Mouse (Mus musculus) liver, embryonic 14 days (tissue): ENCODE data around the gene Cactin. TPM values are rescaled to one million over a fixed set of nuclear protein-coding genes. Genes with fewer than 3 reads are reported as not detected.

Experiments
- polyA plus RNA-seq: library from polyadenylated mRNA; depleted of rRNA; stranded (reverse); fragments of >200 nt; gene quantifications from 2 replicates; pipeline ENCODE4 v1.2.3, GENCODE M21; 2012; rRNA removed

The Cactin gene
- 23.1 and 24.3 TPM in 2 replicates for polyA plus RNA-seq

GRCm38 (mm10) chr10:81320550-81321347 lies at the start of gene Cactin:
Gene Cactin, plus strand, starts transcription at chr10:81321103.

GRCm38 (mm10) chr10:81291511-81292104 lies 29.3 kb upstream of the Cactin start, which contains the start of gene Tjp3:
Gene Tjp3, minus strand, starts transcription at chr10:81291581.

GRCm38 (mm10) chr10:81292554-81293333 lies 28.2 kb upstream of the Cactin start, which contains the start of gene Pip5k1c:
Gene Pip5k1c, plus strand, starts transcription at chr10:81292963.

GRCm38 (mm10) chr10:81328386-81328785 lies 7.5 kb downstream of the Cactin start, which contains the start of gene Tbxa2r:
Gene Tbxa2r, plus strand, starts transcription at chr10:81328731.

GRCm38 (mm10) chr10:81342686-81343505 lies 22.0 kb downstream of the Cactin start, which contains the start of gene Gipc3:
Gene Gipc3, minus strand, starts transcription at chr10:81343266.

GRCm38 (mm10) chr10:81350351-81351063 lies 29.6 kb downstream of the Cactin start, which contains the start of gene Hmg20b:
Gene Hmg20b, minus strand, starts transcription at chr10:81350480.

GRCm38 (mm10) chr10:81356991-81357844 lies 36.3 kb downstream of the Cactin start, which contains the start of gene Mfsd12:
Gene Mfsd12, plus strand, starts transcription at chr10:81357491.

GRCm38 (mm10) chr10:81365672-81366476 lies 45.0 kb downstream of the Cactin start, which contains the start of gene 4930404N11Rik:
Gene 4930404N11Rik, minus strand, starts transcription at chr10:81365816.

Other genes starting within 250 kb of the Cactin start
- 10.0 and 12.8 TPM in 2 replicates for gene Creb3l3, start 222.2 kb upstream of the Cactin start, polyA plus RNA-seq
- gene Map2k2, start 215.2 kb upstream of the Cactin start, polyA plus RNA-seq, result 48.6 and 59.6 TPM in 2 replicates
- gene Zbtb7a, start 185.9 kb upstream of the Cactin start, polyA plus RNA-seq, result 13.8 and 16.4 TPM in 2 replicates
- 9.9 and 11.4 TPM in 2 replicates for gene Pias4, start 153.2 kb upstream of the Cactin start, polyA plus RNA-seq
- 555 and 587 TPM in 2 replicates for gene Eef2, start 144.5 kb upstream of the Cactin start, polyA plus RNA-seq
- 15.3 and 17.6 TPM in 2 replicates for gene Dapk3, start 138.1 kb upstream of the Cactin start, polyA plus RNA-seq
- not detected in 2 replicates for gene 4930442H23Rik, start 137.3 kb upstream of the Cactin start, polyA plus RNA-seq
- gene Nmrk2, start 119.1 kb upstream of the Cactin start, polyA plus RNA-seq, result not detected in 2 replicates
- gene Atcay, start 90.3 kb upstream of the Cactin start, polyA plus RNA-seq, result under 0.01 and 0.02 TPM in 2 replicates
- gene Zfr2, start 87.9 kb upstream of the Cactin start, polyA plus RNA-seq, result 0.55 and 0.80 TPM in 2 replicates
- 0.77 and 0.83 TPM in 2 replicates for gene Matk, start 68.2 kb upstream of the Cactin start, polyA plus RNA-seq
- gene Mrpl54, start 54.2 kb upstream of the Cactin start, polyA plus RNA-seq, result 48.0 and 56.2 TPM in 2 replicates
- gene Apba3, start 54.1 kb upstream of the Cactin start, polyA plus RNA-seq, result 13.7 and 14.8 TPM in 2 replicates
- gene Tjp3, start 29.5 kb upstream of the Cactin start, polyA plus RNA-seq, result 0.21 and 0.25 TPM in 2 replicates
- gene Pip5k1c, start 28.1 kb upstream of the Cactin start, polyA plus RNA-seq, result 9.9 and 12.5 TPM in 2 replicates
- gene Tbxa2r, start 7.6 kb downstream of the Cactin start, polyA plus RNA-seq, result 2.3 and 2.5 TPM in 2 replicates
- gene Gipc3, start 22.2 kb downstream of the Cactin start, polyA plus RNA-seq, result 0.01 TPM in 2 replicates
- gene Hmg20b, start 29.4 kb downstream of the Cactin start, polyA plus RNA-seq, result 23.8 and 26.9 TPM in 2 replicates
- 7.4 and 8.6 TPM in 2 replicates for gene Mfsd12, start 36.4 kb downstream of the Cactin start, polyA plus RNA-seq
- 0.43 and 0.84 TPM in 2 replicates for gene 4930404N11Rik, start 44.7 kb downstream of the Cactin start, polyA plus RNA-seq
- 57.1 and 63.1 TPM in 2 replicates for gene Fzr1, start 57.4 kb downstream of the Cactin start, polyA plus RNA-seq
- gene Dohh, start 63.3 kb downstream of the Cactin start, polyA plus RNA-seq, result 28.6 and 30.2 TPM in 2 replicates
- 0.84 and 0.93 TPM in 2 replicates for gene Gm48551, start 63.4 kb downstream of the Cactin start, polyA plus RNA-seq
- 0.55 and 0.90 TPM in 2 replicates for gene Gm48552, start 67.9 kb downstream of the Cactin start, polyA plus RNA-seq
- gene Smim24, start 71.9 kb downstream of the Cactin start, polyA plus RNA-seq, result 1.7 and 2.0 TPM in 2 replicates
- 1.2 and 1.3 TPM in 2 replicates for gene Nfic, start 134.5 kb downstream of the Cactin start, polyA plus RNA-seq
- gene Celf5, start 161.6 kb downstream of the Cactin start, polyA plus RNA-seq, result 0.05 TPM in 2 replicates
- 46.7 and 55.3 TPM in 2 replicates for gene Ncln, start 175.3 kb downstream of the Cactin start, polyA plus RNA-seq
- 1.3 and 1.7 TPM in 2 replicates for gene S1pr4, start 179.0 kb downstream of the Cactin start, polyA plus RNA-seq
- 4.3 and 4.6 TPM in 2 replicates for gene Gna15, start 203.1 kb downstream of the Cactin start, polyA plus RNA-seq
- 15.2 and 17.6 TPM in 2 replicates for gene Gna11, start 224.1 kb downstream of the Cactin start, polyA plus RNA-seq
- 131 and 135 TPM in 2 replicates for gene Aes, start 238.4 kb downstream of the Cactin start, polyA plus RNA-seq